Mouse (Mus musculus) heart, embryonic 12.5 days (tissue): ENCODE measurements around the gene Ercc2. TPM values are rescaled to one million over a fixed set of nuclear protein-coding genes. Genes with fewer than 3 reads are reported as not detected.

ENCODE experiments used
- ATAC-seq: fragments of 200-750 bp; cut with Nextera tagmentation; 2 replicates; pipeline ENCODE4 v1.8.0; 2017; ENCODE audit warnings: moderate TSS enrichment, moderate library complexity; ENCODE audit not compliant: insufficient number of reproducible peaks, low FRiP score
- H3K27ac ChIP-seq: fragments of 300-500 bp; sonication (generic); 2 replicates; pipeline ENCODE4 v1.5.1; 2016; ENCODE audit warnings: mild to moderate bottlenecking, moderate library complexity; ENCODE audit not compliant: poor library complexity, severe bottlenecking
- H3K27me3 ChIP-seq: fragments of 300-500 bp; sonication (generic); replicated peaks from 2 replicates; pipeline ENCODE4 v1.6.1; 2016; ENCODE audit warnings: mild to moderate bottlenecking, moderate library complexity
- H3K36me3 ChIP-seq: fragments of 300-500 bp; sonication (generic); 2 replicates; pipeline ENCODE4 v1.6.1; 2016; ENCODE audit warnings: mild to moderate bottlenecking, moderate library complexity
- H3K4me1 ChIP-seq: fragments of 300-500 bp; sonication (generic); replicated peaks from 2 replicates; pipeline ENCODE4 v1.6.1; 2016; ENCODE audit warnings: mild to moderate bottlenecking
- H3K4me2 ChIP-seq: fragments of 300-500 bp; sonication (generic); 2 replicates; pipeline ENCODE4 v1.6.1; 2016; ENCODE audit warnings: mild to moderate bottlenecking, moderate library complexity
- H3K4me3 ChIP-seq: fragments of 300-500 bp; sonication (generic); 2 replicates; pipeline ENCODE4 v1.5.1; 2016; ENCODE audit warnings: mild to moderate bottlenecking
- H3K9ac ChIP-seq: fragments of 300-500 bp; sonication (generic); 2 replicates; pipeline ENCODE4 v1.6.1; 2016; ENCODE audit warnings: mild to moderate bottlenecking, moderate library complexity
- H3K9me3 ChIP-seq: fragments of 300-500 bp; sonication (generic); replicated peaks from 2 replicates; pipeline ENCODE4 v1.6.1; 2016; ENCODE audit warnings: mild to moderate bottlenecking, moderate library complexity
- WGBS: fragments of 180-500 bp; shearing (Covaris S2); methylation state at CpG from one replicate; pipeline ENCODE4 v1.1.7; 2016; 5-methylcytosine and 5-hydroxymethylcytosine counted together
- polyA plus RNA-seq: library from polyadenylated mRNA; unstranded; fragments of >200 nt; fragmentation: Nextera tagmentation; extraction: Ambion mirVana; gene quantifications from 2 replicates; pipeline ENCODE4 v1.2.1, GENCODE M21; 2016

The Ercc2 gene
- polyA plus RNA-seq = 15.9 and 17.5 TPM in 2 replicates

DNA sequence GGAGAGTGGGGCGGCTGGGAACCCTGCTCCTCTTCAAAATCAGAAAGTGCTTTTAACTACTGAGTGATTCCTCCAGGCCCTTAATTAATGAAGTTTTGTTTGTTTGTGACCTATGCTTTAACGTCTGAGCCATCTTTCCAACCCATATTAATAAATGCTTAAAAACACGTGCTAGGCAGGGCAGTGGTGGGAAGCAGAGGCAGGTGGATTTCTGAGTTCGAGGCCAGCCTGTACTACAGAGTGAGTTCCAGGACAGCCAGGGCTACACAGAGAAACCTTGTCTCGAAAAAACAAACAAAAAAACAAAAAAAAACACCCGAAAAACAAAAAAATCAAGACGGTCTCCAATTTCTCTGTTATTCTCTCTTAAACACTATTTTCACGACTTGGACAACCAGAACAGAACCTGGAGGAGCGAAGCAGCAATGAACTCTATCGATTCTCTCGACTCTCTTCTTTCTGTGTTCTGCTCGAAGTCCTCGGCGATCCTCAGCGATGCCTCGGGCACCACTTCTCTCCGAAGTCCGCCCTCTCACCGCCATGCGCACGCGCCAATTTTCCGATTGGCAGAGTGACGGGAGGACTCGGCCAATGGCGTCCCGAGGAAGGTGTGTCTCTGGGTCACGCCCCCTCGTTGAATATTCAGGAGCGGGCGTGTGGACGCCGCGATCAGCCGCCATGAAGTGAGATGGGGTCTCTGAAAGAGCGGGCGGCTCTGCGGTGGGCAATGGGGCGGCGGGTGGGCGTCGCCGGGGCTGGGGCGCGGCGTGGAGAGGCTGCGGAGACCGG lies at the start of gene Ercc2:
Ercc2 (plus strand) TSS at position 634 of the 789 bp plus-strand sequence.
- Histone ChIP-seq H3K9ac (peak within 1 kb of the TSS; percentile 91), H3K27ac (peak within 1 kb of the TSS; percentile 44; the same call in 1 of the 2 replicates), H3K4me2 (peak within 1 kb of the TSS; percentile 97), H3K36me3 (peaks cover 52% of the 10 kb centered on the region), H3K4me1 (peaks cover 21% of the 10 kb centered on the region), H3K9me3 (no peaks in the 10 kb centered on the region), H3K4me3 (peak within 1 kb of the TSS; percentile 98), H3K27me3 (no peaks in the 10 kb centered on the region)
- ATAC-seq = peak; percentile 97
- WGBS = 6% methylated on average over 47 of the region's 48 CpGs

DNA sequence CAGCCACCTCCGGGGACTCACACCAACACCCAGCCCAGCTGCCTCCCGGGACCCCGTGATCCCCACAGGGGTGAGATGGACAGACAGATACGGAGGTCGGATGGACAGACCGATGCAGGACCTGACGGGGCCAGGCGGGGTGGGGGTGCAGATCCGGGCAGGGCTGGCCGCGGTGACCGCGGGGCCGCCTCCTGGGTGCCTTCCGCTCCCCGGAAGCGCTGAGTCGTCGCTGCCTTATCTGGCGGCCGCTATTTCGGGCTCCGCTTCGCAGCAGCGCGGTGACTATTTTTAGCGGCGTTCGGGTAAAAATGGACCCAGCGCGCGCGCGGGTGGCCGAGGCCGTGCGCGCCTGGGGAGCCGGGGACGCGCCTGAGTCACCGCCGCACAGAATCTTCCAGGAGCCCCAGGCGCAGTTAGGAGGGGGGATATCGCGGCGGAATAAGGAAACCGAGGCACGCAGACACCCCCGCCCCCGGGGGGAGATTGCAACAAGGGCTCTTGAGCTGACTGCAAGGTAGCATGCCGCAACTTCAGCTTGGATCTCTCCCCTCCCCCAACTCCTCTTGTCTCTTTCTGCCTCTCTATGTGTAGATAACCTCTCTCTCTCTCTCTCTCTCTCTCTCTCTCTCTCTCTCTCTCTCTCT lies 49.0 kb upstream of the Ercc2 start:
- peak; percentile 85 for ATAC-seq
- Histone ChIP-seq H3K9me3 (peaks cover 3% of the 10 kb centered on the region; the same call in 1 of the 2 replicates), H3K36me3 (no peaks in the 10 kb centered on the region), H3K4me1 (peaks cover 49% of the 10 kb centered on the region), H3K9ac (peak overlapping the region; percentile 79), H3K27ac (peak overlapping the region; percentile 89), H3K27me3 (no peaks in the 10 kb centered on the region), H3K4me2 (peak overlapping the region; percentile 72), H3K4me3 (peak overlapping the region; percentile 73)
- WGBS = under 1% methylated on average over 52 of the region's 52 CpGs

- Histone ChIP-seq H3K27me3 (no peaks in the 10 kb centered on the region), H3K9me3 (no peaks in the 10 kb centered on the region), H3K4me1 (peaks cover 56% of the 10 kb centered on the region), H3K9ac (no peak overlapping the region), H3K36me3 (no peaks in the 10 kb centered on the region), H3K27ac (no peak overlapping the region), H3K4me3 (no peak overlapping the region), H3K4me2 (no peak overlapping the region)
- no peak for ATAC-seq
- 55% methylated on average over 3 of the region's 3 CpGs for WGBS
Observed at GRCm38 (mm10) chr7:19335583-19335982, 46.2 kb upstream of the Ercc2 start.

DNA sequence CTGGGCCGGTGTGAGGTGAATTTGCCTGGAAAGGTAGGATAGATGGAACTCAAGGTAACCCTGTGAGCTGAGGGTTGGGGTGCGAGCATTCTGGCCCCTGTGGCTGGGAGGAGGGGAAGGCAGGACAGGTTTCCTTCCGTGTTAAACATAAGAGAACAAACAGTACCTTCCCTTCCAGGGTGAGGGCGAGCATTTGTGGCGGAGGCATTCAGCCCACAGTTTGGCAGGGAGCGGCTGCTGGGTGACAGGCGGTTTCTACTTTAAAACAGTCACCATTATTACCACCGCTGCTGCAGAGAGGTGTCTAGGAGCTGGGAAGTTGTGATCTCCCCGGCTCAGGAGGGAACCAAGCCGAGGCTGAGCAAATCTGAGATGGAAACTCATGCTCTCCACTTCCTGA lies 44.7 kb upstream of the Ercc2 start:
- H3K27ac ChIP-seq = peak overlapping the region; percentile 18; the same call in 1 of the 2 replicates
- WGBS = 48% methylated on average over 10 of the region's 10 CpGs
- no peaks in the 10 kb centered on the region for H3K36me3 ChIP-seq
- no peak for ATAC-seq
- no peak overlapping the region for H3K4me3 ChIP-seq
- no peaks in the 10 kb centered on the region for H3K9me3 ChIP-seq
- H3K4me2 ChIP-seq = no peak overlapping the region
- H3K27me3 ChIP-seq = no peaks in the 10 kb centered on the region
- peaks cover 55% of the 10 kb centered on the region for H3K4me1 ChIP-seq
- peak overlapping the region; percentile 1; the same call in 1 of the 2 replicates for H3K9ac ChIP-seq

- H3K9me3 ChIP-seq = no peaks in the 10 kb centered on the region
- H3K4me2 ChIP-seq = no peak overlapping the region
- peak overlapping the region; percentile 33; the same call in 1 of the 2 replicates for H3K9ac ChIP-seq
- no peak overlapping the region for H3K4me3 ChIP-seq
- H3K36me3 ChIP-seq = no peaks in the 10 kb centered on the region
- WGBS = 55% methylated on average over 2 of the region's 2 CpGs
- no peaks in the 10 kb centered on the region for H3K27me3 ChIP-seq
- ATAC-seq = no peak
- H3K4me1 ChIP-seq = peaks cover 63% of the 10 kb centered on the region
- H3K27ac ChIP-seq = no peak overlapping the region
Observed at GRCm38 (mm10) chr7:19338060-19338459, 43.8 kb upstream of the Ercc2 start.

DNA sequence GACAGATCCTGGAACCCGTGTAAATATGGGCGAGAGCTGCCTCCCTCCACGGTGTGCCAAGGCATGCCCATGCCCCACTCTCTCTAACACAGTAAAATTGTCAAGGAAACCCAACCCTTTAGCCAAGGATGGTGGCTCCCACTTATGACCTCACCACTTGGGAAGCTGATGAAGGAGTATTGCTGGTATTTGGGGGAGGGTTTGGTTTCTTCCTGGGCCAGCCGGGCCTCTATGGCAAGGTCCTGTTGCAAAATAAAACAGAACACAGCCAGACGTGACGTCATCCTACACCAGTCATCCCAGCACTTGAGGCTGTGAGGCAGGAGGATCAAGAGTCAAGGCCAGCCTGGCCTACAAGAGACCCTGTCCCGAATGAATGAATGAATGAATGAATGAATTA lies 43.2 kb upstream of the Ercc2 start:
- no peak for ATAC-seq
- Histone ChIP-seq H3K27ac (no peak overlapping the region), H3K36me3 (no peaks in the 10 kb centered on the region), H3K9ac (peak overlapping the region; percentile 33; the same call in 1 of the 2 replicates), H3K4me3 (no peak overlapping the region), H3K4me1 (peaks cover 67% of the 10 kb centered on the region), H3K27me3 (no peaks in the 10 kb centered on the region), H3K4me2 (no peak overlapping the region), H3K9me3 (no peaks in the 10 kb centered on the region)
- WGBS = 49% methylated on average over 7 of the region's 7 CpGs

- H3K9me3 ChIP-seq = no peaks in the 10 kb centered on the region
- H3K9ac ChIP-seq = peak overlapping the region; percentile 76
- peak overlapping the region; percentile 83 for H3K4me2 ChIP-seq
- peak overlapping the region; percentile 97 for H3K27ac ChIP-seq
- no peaks in the 10 kb centered on the region for H3K36me3 ChIP-seq
- WGBS = 16% methylated on average over 10 of the region's 10 CpGs
- H3K27me3 ChIP-seq = no peaks in the 10 kb centered on the region
- peaks cover 67% of the 10 kb centered on the region for H3K4me1 ChIP-seq
- peak overlapping the region; percentile 54 for H3K4me3 ChIP-seq
- no peak for ATAC-seq
Observed at GRCm38 (mm10) chr7:19341250-19341649, 40.6 kb upstream of the Ercc2 start.

GRCm38 (mm10) chr7:19341761-19342409 lies 39.9 kb upstream of the Ercc2 start:
- H3K27ac ChIP-seq = peak overlapping the region; percentile 97
- H3K9ac ChIP-seq = peak overlapping the region; percentile 76
- peak; percentile 64 for ATAC-seq
- no peaks in the 10 kb centered on the region for H3K27me3 ChIP-seq
- peak overlapping the region; percentile 54 for H3K4me3 ChIP-seq
- 0 out of 2 replicates have a peak, but pooled peaks cover under 1% of the 10 kb centered on the region for H3K36me3 ChIP-seq
- peak overlapping the region; percentile 83 for H3K4me2 ChIP-seq
- peaks cover 63% of the 10 kb centered on the region for H3K4me1 ChIP-seq
- no peaks in the 10 kb centered on the region for H3K9me3 ChIP-seq
- WGBS = under 1% methylated on average over 41 of the region's 41 CpGs

DNA sequence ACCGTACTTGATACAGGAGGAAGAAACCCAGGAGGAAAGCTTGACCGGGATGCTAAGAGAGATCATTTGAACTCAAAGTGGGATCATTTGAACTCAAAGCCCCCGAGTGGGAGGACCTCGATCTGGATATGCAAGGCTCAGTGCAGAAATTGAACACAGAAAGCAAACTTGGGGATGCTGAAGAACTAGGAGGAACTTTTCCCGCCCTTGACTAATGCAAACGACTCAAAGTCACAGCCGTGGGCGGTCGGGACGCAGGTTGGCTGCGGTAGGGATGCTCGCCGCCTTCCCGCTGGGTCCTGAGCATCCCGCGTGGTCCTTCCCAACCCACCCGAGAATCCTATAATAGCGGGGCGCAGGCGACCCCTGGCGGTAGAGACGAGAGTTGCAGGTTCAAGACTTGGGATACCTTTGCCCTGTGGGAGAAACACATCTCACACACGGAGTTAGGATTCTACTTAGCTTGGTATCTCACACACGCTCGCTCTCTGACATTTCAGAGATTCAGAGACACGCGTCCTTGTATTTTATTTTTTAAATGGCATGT lies 39.3 kb upstream of the Ercc2 start:
- under 1% methylated on average over 27 of the region's 27 CpGs for WGBS
- Histone ChIP-seq H3K27me3 (no peaks in the 10 kb centered on the region), H3K27ac (peak overlapping the region; percentile 97), H3K4me2 (peak overlapping the region; percentile 83), H3K36me3 (peaks cover 5% of the 10 kb centered on the region; the same call in 1 of the 2 replicates), H3K4me3 (peak overlapping the region; percentile 54), H3K9me3 (no peaks in the 10 kb centered on the region), H3K4me1 (peaks cover 56% of the 10 kb centered on the region), H3K9ac (peak overlapping the region; percentile 76)
- peak; percentile 12; the same call in 1 of the 2 replicates for ATAC-seq

DNA sequence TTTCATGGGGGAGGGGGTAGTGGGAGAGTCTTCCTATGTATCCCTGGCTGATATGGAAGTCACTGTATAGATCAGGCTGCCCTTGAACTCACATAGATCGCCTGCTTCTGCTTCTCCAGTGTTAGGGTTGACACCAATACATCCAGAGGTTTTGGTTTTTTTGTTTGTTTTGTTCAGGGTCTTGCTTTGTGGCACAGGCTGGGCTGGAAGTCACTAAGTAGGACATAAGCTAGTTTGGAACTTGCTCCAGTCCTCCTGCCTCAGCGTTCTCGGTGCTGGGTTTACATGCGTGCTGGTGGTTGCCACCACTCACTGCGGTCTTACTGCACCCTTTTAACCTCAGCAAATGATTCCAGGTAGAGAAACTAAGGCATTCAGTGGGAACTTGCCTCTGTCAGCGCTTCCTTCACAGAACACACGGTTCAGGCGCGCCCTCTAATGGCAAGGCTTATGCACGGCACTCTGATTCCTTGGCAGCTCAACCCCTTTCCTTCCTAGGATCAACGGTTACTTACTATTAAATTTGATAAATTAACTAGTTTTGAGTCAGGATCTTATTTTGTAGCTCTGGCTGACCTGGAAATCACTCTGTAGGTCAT lies 38.5 kb upstream of the Ercc2 start:
- Histone ChIP-seq H3K27me3 (no peaks in the 10 kb centered on the region), H3K9ac (no peak overlapping the region), H3K9me3 (no peaks in the 10 kb centered on the region), H3K4me1 (peaks cover 50% of the 10 kb centered on the region), H3K36me3 (peaks cover 11% of the 10 kb centered on the region), H3K27ac (no peak overlapping the region), H3K4me3 (0 out of 2 replicates have a peak overlapping the region, but pooled peaks have one; percentile 9), H3K4me2 (peak overlapping the region; percentile 83)
- no peak for ATAC-seq
- 2% methylated on average over 11 of the region's 11 CpGs for WGBS
